Mouse (Mus musculus): ENCODE results near the gene Aig1.

DNA sequence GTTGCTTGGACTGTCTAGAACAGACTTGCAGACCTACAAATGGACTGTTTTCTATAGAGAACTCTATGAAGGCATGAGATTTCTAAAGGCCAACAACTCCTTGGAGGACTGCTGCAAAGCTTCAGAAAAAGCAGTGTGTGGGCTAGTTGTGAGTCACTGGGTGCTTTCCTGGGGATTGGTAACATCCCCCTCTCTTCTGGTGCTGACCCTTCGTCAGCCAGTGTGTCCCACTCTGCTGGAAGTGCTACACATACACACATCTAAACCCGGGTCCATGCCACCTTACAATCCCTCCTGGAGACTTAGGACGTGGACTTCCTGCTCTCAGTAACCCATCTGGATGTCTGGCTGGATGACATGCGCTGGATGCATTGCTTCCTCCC, 6.2 kb upstream of the Aig1 start:
- TF ChIP-seq USF1 (IDR thresholded peaks at IDR 0.05; ENCODE audit: low read depth), result no peak
- TF ChIP-seq CTCF (IDR thresholded peaks at IDR 0.05; ENCODE audit: control insufficient read depth, insufficient read depth, insufficient read length), result no peak
- no peak for TF ChIP-seq FOSL1 (IDR thresholded peaks at IDR 0.05; ENCODE audit: insufficient read depth, low read length, poor library complexity, severe bottlenecking)
